Mouse (Mus musculus) intestine, embryonic 14.5 days (tissue): Measurements from ENCODE around the gene Uspl1. TPM values are rescaled to one million over a fixed set of nuclear protein-coding genes. Genes with fewer than 3 reads are reported as not detected.
A peak's percentile ranks its signal among the peaks of the same experiment; 100 is the strongest.

Source experiments
- ATAC-seq: fragments of 200-750 bp; cut with Nextera tagmentation; replicated peaks from 2 replicates; pipeline ENCODE4 v1.8.0; 2017; ENCODE audit warnings: low read depth, moderate number of reproducible peaks, moderate TSS enrichment, moderate library complexity; ENCODE audit not compliant: low FRiP score, low TSS enrichment
- DNase-seq: peaks from one replicate; pipeline ENCODE4 v3.0.0-alpha.2; 2018; ENCODE audit warnings: low spot score
- H3K27ac ChIP-seq: fragments of 300-500 bp; sonication (generic); 2 replicates; pipeline ENCODE4 v1.5.1; 2014; ENCODE audit warnings: low read depth, mild to moderate bottlenecking, control low read depth
- H3K27me3 ChIP-seq: fragments of 300-500 bp; sonication (generic); replicated peaks from 2 replicates; pipeline ENCODE4 v1.6.1; 2014; ENCODE audit warnings: low read length, control low read depth; ENCODE audit not compliant: control insufficient read depth, insufficient read depth
- H3K36me3 ChIP-seq: fragments of 300-500 bp; sonication (generic); 2 replicates; pipeline ENCODE4 v1.6.1; 2014; ENCODE audit warnings: low read length, control low read depth; ENCODE audit not compliant: control insufficient read depth, insufficient read depth
- H3K4me1 ChIP-seq: fragments of 300-500 bp; sonication (generic); replicated peaks from 2 replicates; pipeline ENCODE4 v1.6.1; 2014; ENCODE audit warnings: low read length, control low read depth, mixed read lengths; ENCODE audit not compliant: control insufficient read depth, insufficient read depth
- H3K4me2 ChIP-seq: fragments of 300-500 bp; sonication (generic); 2 replicates; pipeline ENCODE4 v1.6.1; 2014; ENCODE audit warnings: low read length
- H3K4me3 ChIP-seq: fragments of 300-500 bp; sonication (generic); 2 replicates; pipeline ENCODE4 v1.5.1; 2014; ENCODE audit warnings: low read depth, low read length, control low read depth, mixed read lengths
- H3K9ac ChIP-seq: fragments of 300-500 bp; sonication (generic); 2 replicates; pipeline ENCODE4 v1.6.1; 2014; ENCODE audit warnings: mild to moderate bottlenecking, low read length
- H3K9me3 ChIP-seq: fragments of 300-500 bp; sonication (generic); 2 replicates; pipeline ENCODE4 v1.6.1; 2016; ENCODE audit warnings: low read length, control low read depth; ENCODE audit not compliant: control insufficient read depth
- WGBS: fragments of 180-500 bp; shearing (Covaris S2); extraction: QIAGEN DNeasy Blood & Tissue Kit; methylation state at CpG from one replicate; pipeline ENCODE4 v1.1.7; 2014; 5-methylcytosine and 5-hydroxymethylcytosine counted together
- polyA plus RNA-seq: library from polyadenylated mRNA; unstranded; fragments of >200 nt; fragmentation: Nextera tagmentation; extraction: Ambion mirVana; gene quantifications from 2 replicates; pipeline ENCODE4 v1.2.1, GENCODE M21; 2014

Uspl1 gene
- polyA plus RNA-seq, 1 experiment from 2014 or later = 43.9 TPM

GRCm38 (mm10) chr5:149196611-149197010 is 12.5 kb downstream of the Uspl1 start:
- H3K27me3 ChIP-seq = no peaks in the 10 kb centered on the region
- peaks cover 14% of the 10 kb centered on the region for H3K4me1 ChIP-seq
- H3K4me3 ChIP-seq = no peak overlapping the region
- no peak overlapping the region for H3K4me2 ChIP-seq
- H3K27ac ChIP-seq = no peak overlapping the region
- DNase-seq = no peak
- peaks cover 89% of the 10 kb centered on the region for H3K36me3 ChIP-seq
- H3K9ac ChIP-seq = no peak overlapping the region
- H3K9me3 ChIP-seq = no peaks in the 10 kb centered on the region
- no peak for ATAC-seq
- WGBS = 0% methylated on average over 1 of the region's 1 CpGs

DNA sequence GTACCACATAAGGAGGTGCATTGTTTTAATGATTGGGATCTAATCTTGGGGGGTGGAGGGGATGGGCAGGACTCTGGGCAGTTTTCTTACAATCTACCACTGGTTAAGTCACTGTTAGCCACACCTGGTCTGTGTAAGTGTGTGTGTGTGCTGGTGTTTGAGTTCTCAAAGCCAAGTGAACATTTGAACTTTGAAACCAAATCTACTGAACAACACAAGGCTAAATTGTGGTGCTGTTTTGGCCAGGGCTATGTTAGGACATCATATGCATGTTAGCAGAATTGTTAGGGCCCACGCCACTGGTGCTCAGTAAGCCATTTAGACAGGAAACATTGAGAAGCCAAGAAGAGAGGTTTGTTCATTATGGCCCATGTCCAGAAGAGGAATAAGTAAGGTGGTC is 14.6 kb downstream of the Uspl1 start:
- H3K9me3 ChIP-seq = no peaks in the 10 kb centered on the region
- no peak for DNase-seq
- ATAC-seq = no peak
- H3K27ac ChIP-seq = no peak overlapping the region
- 93% methylated on average over 1 of the region's 1 CpGs for WGBS
- no peaks in the 10 kb centered on the region for H3K27me3 ChIP-seq
- no peak overlapping the region for H3K4me2 ChIP-seq
- peaks cover 14% of the 10 kb centered on the region for H3K4me1 ChIP-seq
- no peak overlapping the region for H3K4me3 ChIP-seq
- H3K36me3 ChIP-seq = peaks cover 91% of the 10 kb centered on the region
- H3K9ac ChIP-seq = no peak overlapping the region

DNA sequence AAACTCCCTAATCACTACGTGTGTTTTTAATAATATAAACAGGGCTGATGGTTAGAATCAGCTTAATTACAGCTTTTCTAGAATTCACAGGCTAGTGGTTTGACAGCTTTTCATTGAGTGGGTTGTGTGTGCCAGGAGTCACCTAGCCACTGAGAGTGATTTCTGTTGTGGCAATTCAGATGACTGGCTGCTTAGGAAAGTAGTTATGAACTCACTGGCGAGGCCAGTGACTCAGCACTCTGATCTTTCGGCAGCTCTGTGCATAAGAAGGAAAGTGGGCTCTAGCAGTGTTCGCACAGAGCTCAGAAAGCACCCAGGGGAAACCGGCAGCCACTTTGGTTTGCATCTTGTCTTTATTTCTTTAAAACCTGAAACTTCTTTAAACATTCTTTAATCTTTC is 18.8 kb downstream of the Uspl1 start:
- H3K9me3 ChIP-seq = no peaks in the 10 kb centered on the region
- H3K9ac ChIP-seq = no peak overlapping the region
- H3K36me3 ChIP-seq = peaks cover 89% of the 10 kb centered on the region
- ATAC-seq (no peak), DNase-seq (peak; percentile 33)
- no peak overlapping the region for H3K27ac ChIP-seq
- H3K4me3 ChIP-seq = no peak overlapping the region
- H3K4me2 ChIP-seq = no peak overlapping the region
- WGBS = 86% methylated on average over 5 of the region's 5 CpGs
- no peaks in the 10 kb centered on the region for H3K27me3 ChIP-seq
- H3K4me1 ChIP-seq = no peaks in the 10 kb centered on the region

DNA sequence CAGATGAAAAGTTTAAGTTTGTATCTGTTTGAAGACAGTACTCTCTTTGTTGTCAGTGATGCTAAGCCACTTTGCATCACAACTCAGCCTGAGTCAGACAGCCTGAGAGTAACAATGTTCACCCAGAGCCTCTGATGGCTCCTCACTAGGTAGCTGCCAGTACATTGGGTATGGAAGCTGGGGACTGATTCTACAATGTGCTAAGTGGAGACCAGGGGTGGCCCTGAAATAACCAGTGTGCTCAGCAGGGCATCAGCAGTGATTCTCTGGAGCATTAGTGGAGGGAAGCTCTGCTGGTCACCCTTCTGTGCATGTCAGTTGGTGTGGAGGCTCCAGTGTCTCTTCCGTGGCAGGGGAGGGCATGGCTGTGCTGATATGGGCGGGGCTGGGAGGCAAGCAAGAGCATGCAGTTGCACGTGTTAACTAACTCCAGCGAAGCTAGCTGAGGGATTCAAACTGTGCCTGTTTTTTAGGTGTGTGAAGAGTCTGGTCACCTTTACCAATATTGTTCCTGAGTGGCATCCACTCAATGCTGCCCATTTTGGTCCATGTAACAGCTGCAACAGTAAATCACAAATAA is 19.7 kb downstream of the Uspl1 start:
- no peak overlapping the region for H3K27ac ChIP-seq
- peaks cover 80% of the 10 kb centered on the region for H3K36me3 ChIP-seq
- H3K9me3 ChIP-seq = no peaks in the 10 kb centered on the region
- no peak overlapping the region for H3K4me3 ChIP-seq
- peak; percentile 45 for DNase-seq
- no peaks in the 10 kb centered on the region for H3K27me3 ChIP-seq
- H3K4me2 ChIP-seq = no peak overlapping the region
- H3K4me1 ChIP-seq = no peaks in the 10 kb centered on the region
- no peak for ATAC-seq
- WGBS = 90% methylated on average over 4 of the region's 4 CpGs
- no peak overlapping the region for H3K9ac ChIP-seq

- 87% methylated on average over 7 of the region's 7 CpGs for WGBS
- no peak overlapping the region for H3K9ac ChIP-seq
- ATAC-seq (no peak), DNase-seq (no peak)
- no peaks in the 10 kb centered on the region for H3K9me3 ChIP-seq
- H3K27ac ChIP-seq = no peak overlapping the region
- H3K4me3 ChIP-seq = no peak overlapping the region
- no peaks in the 10 kb centered on the region for H3K27me3 ChIP-seq
- peaks cover 80% of the 10 kb centered on the region for H3K36me3 ChIP-seq
- H3K4me1 ChIP-seq = no peaks in the 10 kb centered on the region
- no peak overlapping the region for H3K4me2 ChIP-seq
Observed at GRCm38 (mm10) chr5:149204822-149205221, 20.7 kb downstream of the Uspl1 start.

GRCm38 (mm10) chr5:149205265-149205664 is 21.1 kb downstream of the Uspl1 start:
- DNase-seq (no peak), ATAC-seq (no peak)
- 70% methylated on average over 8 of the region's 8 CpGs for WGBS
- Histone ChIP-seq H3K27me3 (no peaks in the 10 kb centered on the region), H3K4me2 (no peak overlapping the region), H3K27ac (no peak overlapping the region), H3K9me3 (no peaks in the 10 kb centered on the region), H3K36me3 (peaks cover 81% of the 10 kb centered on the region), H3K4me3 (no peak overlapping the region), H3K4me1 (no peaks in the 10 kb centered on the region), H3K9ac (no peak overlapping the region)

- Histone ChIP-seq H3K27ac (no peak overlapping the region), H3K36me3 (peaks cover 84% of the 10 kb centered on the region), H3K4me1 (no peaks in the 10 kb centered on the region), H3K4me2 (no peak overlapping the region), H3K4me3 (no peak overlapping the region), H3K9ac (no peak overlapping the region), H3K9me3 (no peaks in the 10 kb centered on the region), H3K27me3 (no peaks in the 10 kb centered on the region)
- WGBS = 83% methylated on average over 5 of the region's 5 CpGs
- DNase-seq = no peak
- no peak for ATAC-seq
Observed at GRCm38 (mm10) chr5:149206286-149206685, 22.1 kb downstream of the Uspl1 start.

GRCm38 (mm10) chr5:149207661-149208060 is 23.5 kb downstream of the Uspl1 start:
- Histone ChIP-seq H3K27ac (no peak overlapping the region), H3K36me3 (peaks cover 83% of the 10 kb centered on the region), H3K9me3 (no peaks in the 10 kb centered on the region), H3K4me3 (no peak overlapping the region), H3K4me2 (no peak overlapping the region), H3K27me3 (no peaks in the 10 kb centered on the region), H3K4me1 (no peaks in the 10 kb centered on the region), H3K9ac (no peak overlapping the region)
- no peak for DNase-seq
- WGBS = 87% methylated on average over 6 of the region's 6 CpGs
- no peak for ATAC-seq

GRCm38 (mm10) chr5:149208776-149209175 is 24.6 kb downstream of the Uspl1 start:
- ATAC-seq (no peak), DNase-seq (no peak)
- H3K27ac ChIP-seq = no peak overlapping the region
- no peak overlapping the region for H3K4me3 ChIP-seq
- no peaks in the 10 kb centered on the region for H3K4me1 ChIP-seq
- no peaks in the 10 kb centered on the region for H3K27me3 ChIP-seq
- no peaks in the 10 kb centered on the region for H3K9me3 ChIP-seq
- H3K4me2 ChIP-seq = no peak overlapping the region
- H3K9ac ChIP-seq = no peak overlapping the region
- WGBS = 80% methylated on average over 7 of the region's 7 CpGs
- H3K36me3 ChIP-seq = peaks cover 83% of the 10 kb centered on the region
